9 mouse cellular contexts compared by ENCODE assay signal in genomic region chr3:41084421-41084820, GRCm38 (mm10). TPM values are rescaled to one million over a fixed set of nuclear protein-coding genes. Genes with fewer than 3 reads are reported as not detected.
DNase-seq lines count a peak whose midpoint lies in the region; ATAC-seq and TF ChIP-seq lines count a peak whose summit lies in the region.
"Had no signal": no experiment of that assay in that cellular context is flagged by ENCODE, and none has a peak within 500 bp of the region (broad histone marks: within the 10 kb centered on the region; RNA-seq: fewer than 3 reads in every experiment).

No protein-coding gene starts in this region.

- peak; percentile 17 for DNase-seq in cerebellum, adult 8-10 months
- no peak for DNase-seq in cerebellum, postnatal 14 days
- peak; percentile 63 for DNase-seq in liver, adult 2 months (ENCODE audit: extremely low read depth, low read depth, low spot score)
- DNase-seq in liver, result no peak
- DNase-seq in midbrain, postnatal 0 days (ENCODE audit: low spot score), result no peak
- DNase-seq in layer of hippocampus, postnatal 14 days (ENCODE audit: low spot score in 2 of 2), result no peak
- no peak for DNase-seq in spleen, postnatal 10 days (ENCODE audit: low spot score in 2 of 2)

- peaks cover 14% of the 10 kb centered on the region for H3K4me1 ChIP-seq in liver, adult 2 months (ENCODE audit: control insufficient read depth, insufficient read depth, low read length)
- H3K4me1 ChIP-seq in hindbrain, embryonic 15.5 days (replicated peaks), result peaks cover 31% of the 10 kb centered on the region
- H3K4me1 ChIP-seq in midbrain, postnatal 0 days (ENCODE audit: insufficient read depth, low read length), result peaks cover 11% of the 10 kb centered on the region; the same call in 1 of the 2 replicates

- H3K27ac ChIP-seq in liver, adult 2 months (replicated peaks; ENCODE audit: insufficient read depth, low read depth, low read length), result no peak overlapping the region
- H3K27ac ChIP-seq in hindbrain, embryonic 15.5 days (replicated peaks), result no peak overlapping the region; the same call in 1 of the 2 replicates
- no peak overlapping the region for H3K27ac ChIP-seq in midbrain, postnatal 0 days (ENCODE audit: low read depth, low read length)

- WGBS in liver, adult 2 months, result 85% methylated on average over 5 of the region's 5 CpGs
- WGBS in hindbrain, embryonic 15.5 days, result 88% methylated on average over 5 of the region's 5 CpGs
- WGBS in midbrain, postnatal 0 days, result 87% methylated on average over 5 of the region's 5 CpGs

- no peak for TF ChIP-seq POLR2A in liver, adult 2 months (IDR thresholded peaks at IDR 0.05; ENCODE audit: extremely low read depth, insufficient read depth, low read length)

- H3K4me2 ChIP-seq in hindbrain, embryonic 15.5 days, result peak overlapping the region; percentile 83
- peak overlapping the region; percentile 79 for H3K4me2 ChIP-seq in midbrain, postnatal 0 days (ENCODE audit: low read depth, low read length, poor library complexity, severe bottlenecking)

- H3K79me2 ChIP-seq in liver, adult 2 months (ENCODE audit: control insufficient read depth, insufficient read depth, low read length), result peaks cover 8% of the 10 kb centered on the region; the same call in 1 of the 2 replicates

- no peak overlapping the region for H3K4me3 ChIP-seq in liver, adult 2 months (ENCODE audit: insufficient read depth, low read depth, low read length)
- peak overlapping the region; percentile 82 for H3K4me3 ChIP-seq in hindbrain, embryonic 15.5 days
- H3K4me3 ChIP-seq in midbrain, postnatal 0 days (ENCODE audit: low read depth, low read length), result peak overlapping the region; percentile 89; the same call in 1 of the 2 replicates

- ATAC-seq in hindbrain, embryonic 15.5 days (ENCODE audit: low FRiP score, low read depth), result no peak
- ATAC-seq in midbrain, postnatal 0 days (ENCODE audit: low FRiP score), result no peak

- H3K9ac ChIP-seq in liver, adult 2 months (ENCODE audit: low read depth, low read length), result no peak overlapping the region
- H3K9ac ChIP-seq in hindbrain, embryonic 15.5 days, result no peak overlapping the region
- H3K9ac ChIP-seq in midbrain, postnatal 0 days (replicated peaks; ENCODE audit: low read length, poor library complexity, severe bottlenecking), result no peak overlapping the region

- no peak for TF ChIP-seq CTCF in liver, adult 2 months (IDR thresholded peaks at IDR 0.05; ENCODE audit: low read depth, low read length)
- TF ChIP-seq CTCF in midbrain, postnatal 0 days (IDR thresholded peaks at IDR 0.05), result no peak

- no peaks in the 10 kb centered on the region for H3K9me3 ChIP-seq in hindbrain, embryonic 15.5 days
- H3K9me3 ChIP-seq in midbrain, postnatal 0 days (ENCODE audit: low read length), result no peaks in the 10 kb centered on the region
- H3K9me3 ChIP-seq: stomach, embryonic 15.5 days had no signal

- no peaks in the 10 kb centered on the region for H3K36me3 ChIP-seq in liver, adult 2 months (ENCODE audit: control insufficient read depth, insufficient read depth, low read length)
- H3K36me3 ChIP-seq in hindbrain, embryonic 15.5 days, result no peaks in the 10 kb centered on the region
- no peaks in the 10 kb centered on the region for H3K36me3 ChIP-seq in midbrain, postnatal 0 days (ENCODE audit: insufficient read depth, low read length)
- H3K36me3 ChIP-seq: stomach, embryonic 15.5 days had no signal

- H3K27me3 ChIP-seq in liver, adult 2 months (ENCODE audit: control insufficient read depth, insufficient read depth, low read length), result no peaks in the 10 kb centered on the region
- H3K27me3 ChIP-seq in hindbrain, embryonic 15.5 days, result no peaks in the 10 kb centered on the region
- no peaks in the 10 kb centered on the region for H3K27me3 ChIP-seq in midbrain, postnatal 0 days (ENCODE audit: insufficient read depth, low read length)
- H3K27me3 ChIP-seq: stomach, embryonic 15.5 days had no signal

RNA-seq across cellular contexts. Expression of gene Pgrmc2, which starts 1.6 kb away (rescaled TPM):
- 18.3 and 21.2 TPM in 2 replicates for total RNA-seq in liver, adult 2 months (2014; rRNA removed)
- polyA plus RNA-seq in liver, adult 2 months (2012; rRNA removed), result 19.9 and 24.5 TPM in 2 replicates
- polyA plus RNA-seq in hindbrain, embryonic 15.5 days (2015; fragmentation: Nextera tagmentation; extraction: Ambion mirVana), result 30.4 TPM in 2 replicates
- 28.4 and 32.0 TPM in 2 replicates for total RNA-seq in midbrain, postnatal 0 days (2014; rRNA removed)
- 24.5 and 27.9 TPM in 2 replicates for polyA plus RNA-seq in midbrain, postnatal 0 days (2015; fragmentation: Nextera tagmentation; extraction: Ambion mirVana)
- total RNA-seq in layer of hippocampus, postnatal 14 days (2021), result 10 to 100 TPM; 47.1 to 50.5 TPM

Comparison
In these comparisons a context has a peak if more than half of its experiments do, and no peak if none do; other contexts are left out.
1. DNase-seq: peak in cerebellum, adult 8-10 months (single experiment) and liver, adult 2 months (single experiment); none in cerebellum, postnatal 14 days (0 of 2), liver (single experiment), midbrain, postnatal 0 days (single experiment), layer of hippocampus, postnatal 14 days (0 of 2) and spleen, postnatal 10 days (0 of 2).